Mouse (Mus musculus): Measurements from ENCODE around the gene Sox5.

- TF ChIP-seq POLR2A (IDR thresholded peaks at IDR 0.05; ENCODE audit: low read depth, low read length) (no peak), CTCF (IDR thresholded peaks at IDR 0.05; ENCODE audit: extremely low read depth, insufficient read depth, insufficient read length, insufficient replicate concordance) (no peak)
These were observed 269.9 kb downstream of the Sox5 start for GRCm38 (mm10) chr6:144511925-144512324.

Data from spleen, adult 2 months (tissue).